Mouse (Mus musculus) heart, embryonic 16.5 days (tissue): Measurements from ENCODE around the gene Stx18. TPM values are rescaled to one million over a fixed set of nuclear protein-coding genes. Genes with fewer than 3 reads are reported as not detected.

ENCODE experiments used
- polyA plus RNA-seq: library from polyadenylated mRNA; unstranded; fragments of >200 nt; fragmentation: Nextera tagmentation; extraction: Ambion mirVana; gene quantifications from 2 replicates; pipeline ENCODE4 v1.2.1, GENCODE M21; 2015

Gene Stx18
- polyA plus RNA-seq, 1 experiment from 2014 or later: 30.3 TPM

Other genes with a start within 250 kb of the Stx18 start
- gene Msx1, start 214.2 kb upstream of the Stx18 start, polyA plus RNA-seq: 6.5 and 7.6 TPM in 2 replicates
- gene Nsg1, start 121.2 kb downstream of the Stx18 start, polyA plus RNA-seq: 17.1 and 18.1 TPM in 2 replicates
- gene Zbtb49, start 181.7 kb downstream of the Stx18 start, polyA plus RNA-seq: 8.0 and 8.1 TPM in 2 replicates
- 40.1 and 53.7 TPM in 2 replicates for gene Lyar, start 181.7 kb downstream of the Stx18 start, polyA plus RNA-seq
- gene Tmem128, start 221.4 kb downstream of the Stx18 start, polyA plus RNA-seq: 41.4 and 43.2 TPM in 2 replicates
- gene Otop1, start 237.2 kb downstream of the Stx18 start, polyA plus RNA-seq: not detected in 2 replicates